Comparison of ENCODE assay signal across 31 mouse cellular contexts in the genomic region with DNA sequence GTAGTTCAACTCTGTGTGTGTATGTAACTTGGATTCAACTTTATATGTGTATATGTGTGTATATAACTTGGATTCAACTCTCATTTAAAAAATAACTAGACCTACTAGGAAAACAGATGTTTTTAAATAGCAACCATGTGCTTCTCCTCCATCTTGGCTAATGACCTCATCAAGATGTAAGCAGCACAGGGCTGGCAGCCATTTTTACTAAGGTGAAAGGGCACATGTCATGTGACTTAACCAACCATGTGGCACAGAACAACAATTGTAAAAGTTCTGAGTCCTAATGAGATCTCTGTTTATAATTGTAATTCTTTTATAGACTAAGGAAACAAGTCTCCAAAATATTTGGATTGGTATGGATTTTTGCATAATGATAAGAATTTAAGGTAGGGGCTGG.
"Had no signal": no experiment of that assay in that cellular context is flagged by ENCODE, and none has a peak within 500 bp of the region (broad histone marks: within the 10 kb centered on the region; RNA-seq: fewer than 3 reads in every experiment).

No protein-coding gene starts in this region.

- H3K4me3 ChIP-seq: limb, embryonic 10.5 days; limb, embryonic 12.5 days; limb, embryonic 13.5 days; limb, embryonic 15.5 days; liver, embryonic 12.5 days; liver, embryonic 13.5 days; liver, embryonic 15.5 days; lung, embryonic 15.5 days; megakaryocyte, embryonic 14.5 days; midbrain, embryonic 10.5 days; midbrain, embryonic 12.5 days; midbrain, embryonic 13.5 days; midbrain, embryonic 15.5 days; myocyte; neural tube, embryonic 12.5 days; neural tube, embryonic 13.5 days had no signal

- H3K27ac ChIP-seq: limb, embryonic 10.5 days; limb, embryonic 12.5 days; limb, embryonic 13.5 days; limb, embryonic 15.5 days; liver, embryonic 12.5 days; liver, embryonic 13.5 days; liver, embryonic 14.5 days; liver, embryonic 15.5 days; lung, embryonic 15.5 days; macrophage; midbrain, embryonic 10.5 days; midbrain, embryonic 12.5 days; midbrain, embryonic 13.5 days; midbrain, embryonic 15.5 days; neural tube, embryonic 12.5 days; neural tube, embryonic 13.5 days had no signal

- DNase-seq: left cerebral cortex, postnatal 4 days; liver; liver, embryonic 13.5 days; liver, postnatal 0 days; lung, adult 18-20 months; lung, adult 2 months; lung, embryonic 14.5 days; lung, postnatal 10 days; lung, postnatal 14 days; lung, postnatal 36 days; lung, postnatal 4 days; midbrain, embryonic 14.5 days had no signal

- H3K27me3 ChIP-seq: limb, embryonic 12.5 days; limb, embryonic 13.5 days; limb, embryonic 15.5 days; liver, embryonic 12.5 days; liver, embryonic 13.5 days; liver, embryonic 15.5 days; lung, embryonic 15.5 days; midbrain, embryonic 12.5 days; midbrain, embryonic 13.5 days; midbrain, embryonic 15.5 days; neural tube, embryonic 12.5 days; neural tube, embryonic 13.5 days had no signal

- H3K9me3 ChIP-seq: limb, embryonic 10.5 days; limb, embryonic 15.5 days; liver, embryonic 13.5 days; liver, embryonic 15.5 days; lung, embryonic 15.5 days; midbrain, embryonic 15.5 days had no signal

- H3K36me3 ChIP-seq: limb, embryonic 10.5 days; limb, embryonic 12.5 days; limb, embryonic 13.5 days; limb, embryonic 15.5 days; liver, embryonic 12.5 days; liver, embryonic 13.5 days; liver, embryonic 15.5 days; lung, embryonic 15.5 days; midbrain, embryonic 10.5 days; midbrain, embryonic 12.5 days; midbrain, embryonic 13.5 days; midbrain, embryonic 15.5 days; neural tube, embryonic 12.5 days; neural tube, embryonic 13.5 days had no signal

- H3K4me1 ChIP-seq: limb, embryonic 10.5 days; limb, embryonic 12.5 days; limb, embryonic 13.5 days; limb, embryonic 15.5 days; liver, embryonic 12.5 days; liver, embryonic 13.5 days; liver, embryonic 15.5 days; lung, embryonic 15.5 days; megakaryocyte, embryonic 14.5 days; midbrain, embryonic 10.5 days; midbrain, embryonic 12.5 days; midbrain, embryonic 13.5 days; midbrain, embryonic 15.5 days; neural tube, embryonic 12.5 days; neural tube, embryonic 13.5 days had no signal

- H3K4me2 ChIP-seq: limb, embryonic 12.5 days; limb, embryonic 13.5 days; limb, embryonic 15.5 days; liver, embryonic 11.5 days; liver, embryonic 12.5 days; liver, embryonic 13.5 days; liver, embryonic 15.5 days; lung, embryonic 14.5 days; lung, embryonic 15.5 days; midbrain, embryonic 11.5 days; midbrain, embryonic 12.5 days; midbrain, embryonic 13.5 days; midbrain, embryonic 15.5 days; neural tube, embryonic 12.5 days; neural tube, embryonic 13.5 days had no signal

- H3K9ac ChIP-seq: limb, embryonic 12.5 days; limb, embryonic 13.5 days; limb, embryonic 15.5 days; liver, embryonic 12.5 days; liver, embryonic 13.5 days; liver, embryonic 14.5 days; liver, embryonic 15.5 days; liver, postnatal 0 days; lung, embryonic 14.5 days; lung, embryonic 15.5 days; midbrain, embryonic 12.5 days; midbrain, embryonic 13.5 days; midbrain, embryonic 15.5 days; neural tube, embryonic 12.5 days; neural tube, embryonic 13.5 days had no signal
